Mouse (Mus musculus): ENCODE data around the gene Asap2.
A peak's percentile ranks its signal among the peaks of the same experiment; 100 is the strongest.
"Not testable (repeated sequence)": the region's sequence is repeated elsewhere in the genome, so short reads cannot be mapped to it uniquely, and the experiment has no call there.

Gene Asap2

DNA sequence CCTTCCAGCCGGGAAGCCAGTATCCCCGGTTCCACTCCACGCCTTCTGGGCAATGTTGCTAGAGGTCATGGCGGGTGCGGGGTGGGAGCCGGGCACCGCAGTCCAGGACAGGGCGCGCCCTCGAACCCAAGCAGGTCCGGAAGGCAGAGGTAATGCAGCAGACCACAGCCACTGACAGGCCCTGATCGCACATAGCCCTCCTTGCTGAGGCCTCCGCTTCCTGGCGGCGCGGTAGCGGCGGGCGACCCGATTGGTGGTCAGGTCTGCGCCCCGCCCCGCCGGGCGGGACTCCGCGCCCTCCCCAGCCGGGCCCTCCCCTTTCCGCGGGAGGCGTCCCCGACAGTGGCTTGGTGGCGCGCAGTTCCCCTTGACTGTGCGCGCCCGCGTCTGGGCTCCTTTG lies at the start of gene Asap2:
TSS of gene Asap2 (plus strand) at position 328 of the 400 bp plus-strand sequence.
- DNase-seq (ENCODE audit: low spot score in 2 of 2): peak; percentile 42 to 61

DNA sequence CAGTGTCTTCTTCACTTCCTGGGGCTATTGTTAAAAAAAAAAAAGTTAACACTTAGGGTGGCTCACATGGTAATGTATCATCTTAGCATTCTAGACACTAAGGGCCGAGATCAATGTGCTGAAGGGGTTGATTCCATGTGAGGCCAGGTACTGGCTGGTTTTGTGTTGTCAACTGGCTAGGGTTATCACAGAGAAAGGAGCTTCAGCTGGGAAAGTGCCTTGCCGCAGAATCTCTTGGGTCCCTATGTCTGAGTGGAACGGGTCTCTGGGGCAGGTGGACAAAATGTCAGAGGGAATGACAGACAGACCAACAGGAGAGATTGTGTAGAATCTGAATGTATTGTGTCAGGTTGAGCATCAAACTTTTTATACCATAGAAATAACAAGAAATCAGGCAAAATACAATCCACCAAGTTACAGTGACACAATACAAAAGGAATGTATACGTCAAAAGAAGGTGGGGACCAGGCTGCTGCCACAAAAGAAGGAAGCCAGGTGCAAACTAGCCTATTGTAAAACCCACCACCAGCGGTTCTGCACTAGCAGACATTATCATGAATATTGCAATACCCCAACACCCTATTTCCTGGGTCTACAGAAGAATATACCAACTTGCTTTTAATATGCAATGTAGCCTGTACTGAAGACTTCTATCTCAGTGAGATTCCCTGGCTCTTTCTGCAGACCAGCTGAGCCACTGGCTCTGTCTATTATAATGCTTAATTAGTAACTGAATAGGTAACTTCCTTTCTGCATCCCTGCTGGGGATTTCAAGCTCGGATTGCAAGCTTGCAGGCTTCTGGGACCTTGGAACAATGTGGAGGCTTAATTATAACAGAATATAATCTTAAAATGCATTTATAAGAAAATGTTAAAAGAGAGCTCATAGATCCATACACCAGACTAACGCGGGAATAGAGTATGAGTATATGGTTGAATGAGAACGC lies 42.9 kb upstream of the Asap2 start:
- not testable (repeated sequence) for DNase-seq (ENCODE audit: low spot score in 2 of 2)

DNA sequence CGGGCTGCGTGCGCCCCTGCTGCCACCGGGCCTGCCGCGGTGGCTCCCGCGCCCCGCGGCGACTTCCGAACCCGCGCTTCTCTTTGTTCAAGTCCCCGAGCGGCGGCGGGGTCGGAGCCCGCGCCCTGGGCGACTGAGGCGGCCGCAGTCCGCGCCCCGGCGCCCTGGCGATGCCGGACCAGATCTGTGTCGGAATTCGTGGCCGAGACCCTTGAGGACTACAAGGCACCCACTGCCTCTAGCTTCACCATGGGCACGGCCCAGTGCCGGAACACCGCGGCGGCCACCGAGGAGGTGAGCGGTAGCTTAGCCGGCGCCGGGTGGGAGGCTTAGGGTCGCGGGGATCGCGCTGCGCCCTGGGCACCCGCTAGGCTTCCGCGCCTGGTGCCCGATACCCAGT lies 320 bp downstream of the Asap2 start:
- DNase-seq (ENCODE audit: low spot score in 2 of 2): peak in 1 of 2 experiments; percentile 6

DNA sequence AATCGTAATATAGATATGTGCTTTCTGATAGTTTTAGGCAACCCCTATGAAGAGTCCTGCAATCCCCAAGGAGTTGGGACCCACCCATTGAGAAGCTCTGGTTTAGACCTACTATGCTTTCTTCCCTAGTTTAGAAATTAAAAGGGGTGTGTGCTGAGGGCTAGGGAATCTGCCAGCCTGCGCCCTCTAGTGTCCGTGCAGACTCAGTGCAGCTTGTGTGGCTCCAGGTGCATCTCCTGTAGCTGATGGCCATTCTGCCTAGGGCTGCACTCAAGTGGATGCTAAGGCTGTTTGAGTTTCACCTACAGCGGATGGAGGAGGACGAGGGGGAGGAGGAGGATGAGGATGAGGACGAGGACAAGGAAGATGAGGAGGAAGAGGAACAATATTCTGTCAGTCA lies 40.6 kb downstream of the Asap2 start:
- DNase-seq (ENCODE audit: low spot score in 2 of 2): not testable (repeated sequence)

DNA sequence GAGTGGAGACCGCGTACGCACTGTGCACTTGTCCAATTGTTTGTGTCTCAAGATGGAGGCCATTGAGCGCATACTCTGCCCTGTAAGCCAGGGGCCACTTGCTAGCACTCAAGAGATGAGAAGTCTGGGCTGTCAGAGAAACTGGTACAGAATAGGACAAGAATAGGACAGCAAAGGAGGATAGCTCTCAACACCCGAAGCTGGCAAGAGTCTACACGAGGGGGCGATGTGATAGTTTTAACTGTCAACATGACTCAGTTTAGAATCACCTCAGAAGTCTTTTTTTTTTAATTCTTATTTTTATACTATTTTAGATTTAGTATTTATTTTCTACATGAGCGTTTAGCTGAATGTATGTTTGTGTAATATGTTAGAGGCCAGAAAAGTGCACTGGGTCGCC lies 56.5 kb downstream of the Asap2 start:
- DNase-seq (ENCODE audit: low spot score in 2 of 2): peak in 1 of 2 experiments; percentile 13

DNA sequence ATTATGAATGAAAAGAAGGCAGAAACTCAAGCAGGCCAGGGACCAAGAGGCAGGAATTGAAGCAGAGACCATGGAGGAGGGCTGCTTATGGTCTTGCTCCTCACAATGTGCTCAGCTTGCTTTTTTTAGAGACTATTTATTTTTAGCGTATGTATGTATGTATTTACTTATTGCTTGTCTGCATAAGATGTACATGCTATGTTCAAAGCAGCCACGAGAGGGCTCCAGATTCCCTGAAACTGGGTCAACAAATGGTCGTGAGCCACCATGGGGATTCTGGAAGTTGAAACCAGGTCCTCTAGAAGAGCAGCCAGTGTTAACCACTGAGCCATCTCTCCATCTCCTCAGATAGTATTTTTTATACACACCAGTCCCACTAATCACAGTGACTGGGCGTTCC lies 85.5 kb downstream of the Asap2 start:
- peak; percentile 28 to 90 for DNase-seq (ENCODE audit: low spot score in 2 of 2)

DNA sequence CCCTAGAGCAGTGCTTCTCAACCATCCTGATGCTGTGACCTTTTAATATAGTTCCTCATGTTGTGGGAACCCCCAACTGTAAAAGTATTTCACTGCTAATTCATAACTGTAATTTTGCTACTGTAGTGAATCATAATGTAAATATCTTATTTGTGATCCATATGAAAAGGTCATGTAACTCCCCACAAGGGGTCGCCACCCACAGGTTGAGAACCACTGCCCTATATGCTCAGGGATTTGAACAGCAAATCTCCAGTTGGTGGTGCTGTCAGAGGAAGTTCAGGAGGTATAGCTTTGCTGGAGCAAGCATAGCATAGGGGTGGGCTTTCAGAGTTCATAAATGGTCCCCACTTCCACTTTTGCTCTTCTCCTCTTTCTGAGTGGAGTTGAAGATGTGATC lies 99.9 kb downstream of the Asap2 start:
- not testable (repeated sequence) for DNase-seq (ENCODE audit: low spot score in 2 of 2)

DNA sequence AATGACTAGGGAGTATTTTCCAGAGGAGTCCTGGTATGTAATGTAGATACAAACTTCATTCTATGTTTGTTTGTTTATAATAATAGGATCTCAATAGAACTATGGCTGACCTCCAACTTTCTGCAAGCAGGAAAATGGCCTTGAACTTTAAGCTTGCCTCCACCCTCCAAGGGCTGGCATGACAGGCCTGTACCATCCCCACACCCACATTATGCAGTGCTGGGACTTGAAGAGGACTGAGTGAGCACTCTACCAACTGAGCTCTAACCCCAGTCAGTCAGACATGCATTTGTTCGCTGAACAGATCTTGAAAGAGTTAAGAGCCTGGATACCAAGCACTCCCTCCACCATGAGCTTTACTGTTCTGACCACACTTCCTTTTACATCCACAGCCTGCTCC lies 102.2 kb downstream of the Asap2 start:
- not testable (repeated sequence) for DNase-seq (ENCODE audit: low spot score in 2 of 2)

DNA sequence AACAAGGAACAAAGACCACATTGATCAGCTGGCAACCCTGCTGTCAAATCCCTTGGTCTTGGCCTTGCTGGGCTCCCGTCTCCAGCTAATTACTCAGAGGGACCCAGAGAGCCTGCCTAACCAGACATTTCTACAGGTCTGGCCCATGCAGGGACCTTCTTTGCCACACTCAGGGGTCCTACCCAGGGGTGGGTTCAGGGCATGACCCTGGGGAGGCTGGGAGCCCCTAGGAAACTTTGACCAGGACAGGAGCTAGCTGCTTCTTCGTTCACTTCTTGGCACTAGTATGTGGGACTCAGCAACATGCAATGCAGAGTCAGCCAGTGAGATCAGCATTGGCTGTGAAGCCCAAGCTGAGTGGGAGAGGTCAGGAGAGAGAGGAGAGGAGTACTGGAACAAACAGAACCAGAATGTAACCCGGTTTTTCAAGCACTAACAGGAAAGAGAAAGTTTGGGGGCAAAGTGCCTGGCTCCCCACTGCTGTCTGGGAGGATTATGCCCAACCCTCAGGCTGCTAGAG lies 107.6 kb downstream of the Asap2 start:
- peak in 1 of 2 experiments; percentile 2 for DNase-seq (ENCODE audit: low spot score in 2 of 2)

DNA sequence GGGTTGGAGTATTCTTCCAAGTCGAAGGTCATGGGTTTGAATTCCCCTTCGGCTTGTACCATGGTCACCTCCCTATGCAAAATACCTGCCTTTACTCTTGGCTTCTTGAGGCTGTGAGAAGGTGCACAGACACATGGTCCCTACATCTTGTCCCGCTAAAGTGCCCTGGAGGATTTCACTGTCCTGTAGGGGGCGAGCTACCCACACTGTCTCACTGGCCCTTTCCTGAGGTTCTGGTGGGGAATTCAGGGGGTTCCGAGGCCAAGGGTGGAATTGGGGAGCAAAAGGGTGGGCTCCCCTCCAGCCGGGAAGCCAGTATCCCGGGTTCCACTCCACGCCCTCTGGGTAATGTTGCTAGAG lies 120.8 kb downstream of the Asap2 start:
- not testable (repeated sequence) for DNase-seq (ENCODE audit: low spot score in 2 of 2)

DNA sequence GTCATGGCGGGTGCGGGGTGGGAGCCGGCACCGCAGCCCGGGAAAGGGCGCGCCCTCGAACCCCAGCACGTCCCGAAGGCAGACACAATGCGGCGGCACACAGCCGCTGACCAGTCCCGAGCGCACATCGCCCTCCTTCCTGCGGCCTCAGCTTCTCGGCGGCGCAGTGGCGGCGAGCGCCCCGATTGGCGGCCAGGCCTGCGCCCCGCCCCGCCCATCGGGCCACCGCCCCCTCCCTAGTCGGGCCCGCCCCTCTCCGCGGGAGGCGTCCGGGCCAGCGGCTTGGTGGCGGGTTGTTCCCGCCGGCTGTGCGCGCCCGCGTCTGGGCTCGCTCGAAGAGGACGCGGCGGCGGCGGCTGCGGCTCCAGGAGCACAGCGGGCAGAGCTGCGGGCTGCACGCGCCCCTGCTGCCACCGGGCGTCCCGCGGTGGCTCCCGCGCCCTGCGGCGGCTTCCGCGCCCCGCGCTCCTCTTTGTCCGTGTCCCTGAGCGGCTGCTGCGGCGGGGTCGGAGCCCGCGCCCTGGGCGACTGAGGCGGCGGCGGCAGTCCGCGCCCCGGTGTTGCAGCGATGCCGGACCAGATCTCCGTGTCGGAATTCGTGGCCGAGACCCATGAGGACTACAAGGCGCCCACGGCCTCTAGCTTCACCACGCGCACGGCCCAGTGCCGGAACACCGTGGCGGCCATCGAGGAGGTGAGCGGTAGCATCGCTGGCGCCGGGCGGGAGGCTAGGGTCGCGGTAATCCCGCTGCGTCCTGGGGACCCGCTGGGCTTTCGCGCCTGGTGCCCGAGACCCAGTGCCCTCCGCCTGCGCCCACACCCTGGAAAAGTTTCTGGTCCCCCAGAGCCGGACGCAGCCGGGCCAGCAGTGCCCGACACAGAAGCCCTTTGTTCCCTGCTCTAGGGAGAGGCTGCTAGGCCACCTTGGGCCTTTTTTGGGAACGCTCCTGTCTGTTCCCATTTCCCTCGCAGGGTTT lies 121.5 kb downstream of the Asap2 start:
- peak in 1 of 2 experiments; percentile 67 for DNase-seq (ENCODE audit: low spot score in 2 of 2)

DNA sequence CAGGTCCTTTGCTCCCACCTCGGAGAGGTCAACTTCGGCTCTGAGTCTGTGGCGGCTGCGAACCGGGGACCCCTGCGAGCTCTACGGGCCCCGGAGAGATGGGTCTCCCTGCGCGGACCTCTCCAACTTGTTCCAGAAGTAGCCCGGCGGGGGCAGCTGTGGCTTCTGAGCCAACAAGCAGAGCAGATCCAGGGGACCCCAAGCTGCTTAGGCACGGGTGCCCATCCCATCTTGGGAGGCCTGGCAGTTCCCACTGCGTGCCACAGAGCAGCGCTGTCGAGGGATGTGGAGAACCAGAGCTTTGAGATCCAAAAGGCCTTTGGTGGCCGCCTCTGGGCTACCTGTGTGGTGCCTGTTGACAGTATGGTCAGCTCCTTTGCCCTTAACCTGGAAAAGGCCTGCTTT lies 122.2 kb downstream of the Asap2 start:
- peak in 1 of 2 experiments; percentile 72 for DNase-seq (ENCODE audit: low spot score in 2 of 2)

DNA sequence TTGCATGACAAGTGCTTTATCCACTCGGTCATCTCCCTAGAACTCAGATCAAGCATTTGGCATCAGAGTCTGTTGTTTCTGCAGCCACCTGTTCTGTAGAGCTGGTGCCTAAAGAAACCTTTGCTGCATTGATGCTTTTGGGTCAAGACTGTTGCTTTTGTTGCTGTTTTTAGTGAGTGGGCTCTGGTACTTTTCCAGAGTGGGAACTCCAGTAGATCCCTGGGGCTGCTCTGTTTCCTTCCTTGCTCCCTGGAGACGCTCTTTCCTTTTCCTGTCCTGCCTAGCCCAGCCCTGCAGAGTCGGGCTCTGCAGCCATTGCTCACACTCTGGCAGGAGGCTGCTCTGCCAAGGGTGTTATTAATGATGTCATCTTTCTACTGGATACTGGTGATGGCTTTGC lies 129.2 kb downstream of the Asap2 start:
- DNase-seq (ENCODE audit: low spot score in 2 of 2): no peak

DNA sequence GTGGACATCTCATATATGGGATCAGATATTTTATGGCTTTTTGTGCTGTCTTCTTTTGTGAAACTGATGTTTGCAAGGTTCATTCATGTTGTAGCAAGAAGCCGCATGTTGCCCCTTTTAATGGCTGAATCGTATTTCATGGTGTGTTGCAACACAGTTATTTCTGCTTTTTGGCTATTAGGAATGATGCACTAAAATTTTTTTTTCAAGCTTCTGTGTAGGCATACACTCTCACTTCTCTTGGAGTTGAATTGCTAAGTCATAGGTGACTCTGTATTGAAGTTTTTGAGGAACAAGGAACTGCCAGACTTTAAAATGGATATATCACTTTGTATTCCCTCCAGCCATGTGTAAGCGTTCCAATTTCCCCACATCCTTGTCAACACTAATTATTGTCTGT lies 132.6 kb downstream of the Asap2 start:
- no peak for DNase-seq (ENCODE audit: low spot score in 2 of 2)

DNA sequence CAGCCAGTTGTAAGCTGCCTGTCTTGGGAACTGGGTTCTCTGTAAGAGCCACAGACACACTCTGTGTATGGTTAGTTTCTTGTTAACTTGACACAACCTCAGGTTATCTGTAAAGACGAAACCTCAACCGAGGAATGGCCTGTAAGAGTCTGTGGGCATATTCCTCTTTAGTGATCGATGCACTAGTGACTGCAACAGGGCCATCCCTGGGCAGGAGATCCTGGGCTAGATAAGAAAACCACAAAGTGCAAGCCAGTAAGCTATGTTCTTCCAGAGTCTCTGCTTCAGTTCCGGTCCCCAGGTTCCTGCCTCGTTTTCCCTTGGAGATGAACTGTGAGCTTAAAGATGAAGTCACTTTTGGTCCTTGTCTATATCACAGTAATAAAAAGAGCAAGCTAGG lies 133.4 kb downstream of the Asap2 start:
- DNase-seq (ENCODE audit: low spot score in 2 of 2): no peak

DNA sequence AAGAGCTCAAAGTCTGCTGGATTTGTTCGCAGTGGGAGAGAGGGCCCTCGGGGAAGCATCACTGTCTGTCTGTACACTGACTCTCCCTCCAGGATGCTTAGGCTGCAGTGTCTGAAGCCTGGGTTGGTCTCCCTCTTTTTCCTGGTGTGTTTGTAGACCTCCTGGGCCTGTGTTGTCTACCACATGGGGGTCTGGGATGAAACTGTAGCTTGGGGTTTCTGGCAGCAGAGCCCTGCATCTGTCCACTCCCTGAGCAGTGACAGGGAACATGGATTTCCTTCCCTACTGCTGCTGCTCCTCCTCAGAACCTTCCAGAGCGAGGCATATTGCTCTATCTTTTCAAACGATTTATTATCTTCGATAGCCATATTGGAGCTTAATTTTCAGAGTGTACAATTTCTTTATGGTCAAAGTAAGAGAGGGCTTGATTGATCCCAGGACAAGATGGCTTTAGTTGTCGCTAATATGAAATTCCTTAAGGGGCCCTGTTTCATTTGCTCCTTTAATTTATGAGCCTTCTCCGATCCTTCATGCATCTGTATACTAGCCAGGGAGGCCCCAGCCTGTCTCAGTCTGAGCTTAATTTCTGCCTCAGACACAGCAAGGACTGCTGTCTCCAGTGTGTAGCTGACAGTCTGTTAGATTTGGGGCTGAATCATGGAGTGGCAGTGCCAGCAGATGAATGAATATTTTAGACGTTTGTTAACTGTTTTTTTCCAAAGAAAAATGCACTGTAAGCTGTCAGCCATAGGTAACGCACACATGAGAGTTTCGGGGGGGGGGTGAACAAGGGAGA lies 135.6 kb downstream of the Asap2 start:
- DNase-seq (ENCODE audit: low spot score in 2 of 2): no peak

DNA sequence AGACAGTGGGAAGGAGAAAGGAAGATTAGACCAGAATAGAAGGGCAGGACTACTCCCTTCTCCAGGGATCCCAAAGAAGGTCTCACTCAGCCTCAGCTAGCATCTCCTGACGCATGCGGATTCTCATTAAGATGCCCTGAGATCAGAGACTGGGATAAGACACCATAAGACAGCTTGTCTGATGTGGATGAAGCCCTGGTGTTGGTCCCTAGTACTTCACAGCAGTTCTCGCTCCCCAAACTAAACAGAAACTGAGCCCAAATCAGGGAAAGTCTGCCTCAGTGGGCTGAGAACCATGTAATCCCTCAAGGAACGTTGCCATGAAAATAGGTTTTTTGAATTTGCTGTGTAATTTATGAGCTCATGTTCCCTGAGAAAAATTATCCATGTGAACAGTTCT lies 136.3 kb downstream of the Asap2 start:
- DNase-seq (ENCODE audit: low spot score in 2 of 2): no peak

DNA sequence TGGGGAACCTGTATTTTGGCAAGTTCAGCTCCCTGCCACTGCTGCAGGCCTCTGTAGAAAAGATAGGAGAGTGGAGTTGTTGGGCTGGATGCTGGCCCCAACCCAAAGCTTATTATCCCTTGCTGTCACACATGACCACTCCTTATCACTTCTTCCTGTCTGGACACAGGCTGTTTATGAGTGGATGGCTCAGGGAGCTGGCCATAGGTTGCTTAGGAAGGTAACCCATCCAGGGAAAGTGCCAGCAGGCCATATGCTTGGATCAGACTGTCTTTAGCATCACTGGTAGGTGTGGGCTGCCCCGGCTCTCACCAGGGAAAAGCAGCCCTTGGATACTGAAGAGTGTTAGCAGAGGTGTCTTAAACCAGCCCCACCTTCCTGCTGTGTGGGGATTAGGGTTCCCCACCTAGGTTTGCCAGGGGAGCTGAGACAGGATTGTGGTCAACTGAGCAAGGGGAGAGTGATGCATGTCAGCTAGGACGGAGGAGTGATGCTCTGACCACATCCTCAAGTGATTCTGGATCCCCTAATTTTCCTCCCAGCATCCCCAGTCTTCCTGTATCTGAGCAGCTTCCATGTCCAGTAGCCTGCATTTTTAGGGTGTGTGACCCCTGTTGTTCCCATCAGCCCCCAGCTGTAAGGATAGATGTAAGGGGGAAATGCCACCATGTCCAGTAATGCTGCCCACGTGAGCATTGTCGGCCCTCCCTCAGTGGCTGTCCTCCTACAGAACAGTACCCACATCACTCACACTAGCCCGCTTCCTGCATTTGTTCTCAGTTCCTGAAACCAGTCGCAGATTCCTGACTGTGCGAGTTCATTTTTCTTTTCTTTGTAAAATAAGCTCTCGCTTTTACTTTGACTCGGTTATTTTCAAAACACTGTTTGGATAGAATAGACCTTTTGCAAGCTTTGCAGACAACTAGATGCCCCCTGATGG lies 138.9 kb downstream of the Asap2 start:
- no peak for DNase-seq (ENCODE audit: low spot score in 2 of 2)

DNA sequence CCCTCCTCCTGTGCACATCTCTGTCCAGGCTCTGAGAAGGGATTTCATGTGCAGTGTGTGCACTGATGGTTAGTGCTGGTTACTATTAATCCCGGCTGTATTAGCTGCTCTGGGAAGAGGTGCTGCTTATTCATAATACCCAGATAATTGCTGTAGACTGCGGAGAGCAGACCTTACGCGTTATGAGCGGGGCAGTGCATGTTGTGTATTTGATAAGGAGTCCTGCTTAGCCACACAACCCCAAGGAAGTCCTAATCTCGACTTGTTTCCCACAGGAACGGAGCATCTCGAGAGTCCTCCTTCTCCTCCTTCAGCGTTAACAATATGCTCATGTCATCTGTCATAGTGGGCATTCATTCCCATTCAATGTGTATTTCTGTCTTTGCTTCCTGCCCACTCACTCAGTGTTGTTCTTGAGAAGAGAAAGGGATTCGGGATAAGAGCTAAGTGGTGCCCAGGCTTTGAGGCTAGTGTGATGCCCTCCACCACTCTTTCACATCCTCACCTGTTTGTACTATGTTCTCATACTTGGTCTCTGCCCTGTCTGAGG lies 140.1 kb downstream of the Asap2 start:
- no peak for DNase-seq (ENCODE audit: low spot score in 2 of 2)

DNA sequence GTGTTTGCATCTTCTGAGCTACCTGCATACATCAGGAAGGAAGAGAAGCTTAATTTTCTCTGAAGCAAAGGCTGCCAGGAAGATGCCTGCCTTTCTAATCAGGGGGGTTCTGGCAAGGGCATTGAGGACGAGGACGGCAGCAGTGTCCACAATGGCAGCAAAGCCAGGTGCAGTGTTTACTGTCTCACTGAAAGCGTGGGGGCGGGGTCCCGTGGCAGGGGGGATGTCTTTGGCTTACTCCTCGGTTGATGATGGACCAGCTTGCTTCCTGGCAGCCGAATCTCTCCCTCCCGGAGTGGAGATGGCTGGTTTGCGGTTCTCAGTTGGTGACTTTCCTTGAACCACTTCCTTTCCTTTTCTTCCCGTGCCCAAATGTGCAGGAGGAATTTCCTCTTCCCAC lies 142.3 kb downstream of the Asap2 start:
- no peak for DNase-seq (ENCODE audit: low spot score in 2 of 2)

Measured in left cerebral cortex, adult 9 months (tissue).